Mouse (Mus musculus): Measurements from ENCODE around the gene Adipor2. TPM values are rescaled to one million over a fixed set of nuclear protein-coding genes. Genes with fewer than 3 reads are reported as not detected.
"Not testable (repeated sequence)": the region's sequence is repeated elsewhere in the genome, so short reads cannot be mapped to it uniquely, and the experiment has no call there.

Adipor2 gene
- polyA plus RNA-seq (2012; rRNA removed): 119 and 135 TPM in 2 replicates

- no peak for DNase-seq (ENCODE audit: low read depth)
Observed at GRCm38 (mm10) chr6:119417354-119417753, at the start of gene Adipor2. Gene Adipor2, minus strand, starts transcription at chr6:119417704.

GRCm38 (mm10) chr6:119466161-119466560 lies 48.7 kb upstream of the Adipor2 start:
- no peak for DNase-seq (ENCODE audit: low read depth)

- DNase-seq (ENCODE audit: low read depth): no peak
Observed at GRCm38 (mm10) chr6:119460391-119460790, 42.9 kb upstream of the Adipor2 start.

GRCm38 (mm10) chr6:119459041-119459440 lies 41.5 kb upstream of the Adipor2 start:
- no peak for DNase-seq (ENCODE audit: low read depth)

- no peak for DNase-seq (ENCODE audit: low read depth)
Observed at GRCm38 (mm10) chr6:119458166-119458565, 40.7 kb upstream of the Adipor2 start.

GRCm38 (mm10) chr6:119451981-119452499 lies 34.5 kb upstream of the Adipor2 start:
- no peak for DNase-seq (ENCODE audit: low read depth)

GRCm38 (mm10) chr6:119450965-119451943 lies 33.8 kb upstream of the Adipor2 start:
- no peak for DNase-seq (ENCODE audit: low read depth)

GRCm38 (mm10) chr6:119449060-119449499 lies 31.6 kb upstream of the Adipor2 start:
- no peak for DNase-seq (ENCODE audit: low read depth)

GRCm38 (mm10) chr6:119448321-119449059 lies 31.0 kb upstream of the Adipor2 start:
- no peak for DNase-seq (ENCODE audit: low read depth)

GRCm38 (mm10) chr6:119445671-119446607 lies 28.4 kb upstream of the Adipor2 start:
- no peak for DNase-seq (ENCODE audit: low read depth)

- DNase-seq (ENCODE audit: low read depth): no peak
Observed at GRCm38 (mm10) chr6:119443742-119444645, 26.5 kb upstream of the Adipor2 start.

- not testable (repeated sequence) for DNase-seq (ENCODE audit: low read depth)
Observed at GRCm38 (mm10) chr6:119442729-119443128, 25.2 kb upstream of the Adipor2 start.

- DNase-seq (ENCODE audit: low read depth): no peak
Observed at GRCm38 (mm10) chr6:119437894-119438761, 20.6 kb upstream of the Adipor2 start.

GRCm38 (mm10) chr6:119434394-119434793 lies 16.9 kb upstream of the Adipor2 start:
- no peak for DNase-seq (ENCODE audit: low read depth)

- no peak for DNase-seq (ENCODE audit: low read depth)
Observed at GRCm38 (mm10) chr6:119431751-119432324, 14.3 kb upstream of the Adipor2 start.

GRCm38 (mm10) chr6:119430508-119430907 lies 13.0 kb upstream of the Adipor2 start:
- no peak for DNase-seq (ENCODE audit: low read depth)

GRCm38 (mm10) chr6:119429311-119429710 lies 11.8 kb upstream of the Adipor2 start:
- DNase-seq (ENCODE audit: low read depth): peak; percentile 60

GRCm38 (mm10) chr6:119428611-119429010 lies 11.1 kb upstream of the Adipor2 start:
- no peak for DNase-seq (ENCODE audit: low read depth)

GRCm38 (mm10) chr6:119421001-119421400 lies 3.5 kb upstream of the Adipor2 start:
- DNase-seq (ENCODE audit: low read depth): no peak

All from gonadal fat pad, adult 2 months (tissue).